Comparison of ENCODE assay signal across 7 mouse cellular contexts in the genomic region with DNA sequence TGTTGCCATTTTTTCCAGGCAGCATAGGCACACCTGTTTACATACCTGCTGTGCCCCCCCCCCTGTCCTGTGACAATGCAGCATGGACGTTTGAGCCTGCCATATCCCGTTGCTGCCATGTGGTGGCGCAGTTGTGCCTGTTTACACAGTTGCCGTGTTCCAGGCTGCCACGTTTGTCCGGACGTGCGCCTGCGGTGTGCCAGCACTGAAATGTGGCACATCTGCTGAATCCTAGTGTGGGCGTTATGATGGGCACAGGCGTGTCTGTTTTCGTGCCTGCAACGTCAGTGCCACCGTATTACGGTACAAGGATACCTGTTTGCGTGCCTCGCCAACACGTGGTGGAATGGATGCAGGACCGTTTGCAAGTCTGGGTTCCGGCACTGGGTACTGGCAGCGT. TPM values are rescaled to one million over a fixed set of nuclear protein-coding genes. Genes with fewer than 3 reads are reported as not detected.
DNase-seq lines count a peak whose midpoint lies in the region; ATAC-seq lines count a peak whose summit lies in the region.

No protein-coding gene starts in this region.

- peak overlapping the region; percentile 50; the same call in 1 of the 2 replicates for H3K9ac ChIP-seq in forebrain, embryonic 16.5 days (replicated peaks; ENCODE audit: low read depth, low read length)
- no peak overlapping the region for H3K9ac ChIP-seq in intestine, embryonic 14.5 days (ENCODE audit: low read length)

- WGBS in forebrain, embryonic 16.5 days: 9% methylated on average over 21 of the region's 21 CpGs
- WGBS in intestine, embryonic 14.5 days: 17% methylated on average over 21 of the region's 21 CpGs

- peak overlapping the region; percentile 22 for H3K4me3 ChIP-seq in forebrain, embryonic 16.5 days (replicated peaks; ENCODE audit: low read length)
- no peak overlapping the region for H3K4me3 ChIP-seq in intestine, embryonic 14.5 days (ENCODE audit: low read depth, low read length)
- peak overlapping the region; percentile 87 for H3K4me3 ChIP-seq in megakaryocyte, embryonic 14.5 days (replicated peaks)

- no peak overlapping the region for H3K27ac ChIP-seq in forebrain, embryonic 16.5 days (ENCODE audit: low read length)
- no peak overlapping the region for H3K27ac ChIP-seq in intestine, embryonic 14.5 days (ENCODE audit: low read depth)

- no peaks in the 10 kb centered on the region for H3K36me3 ChIP-seq in forebrain, embryonic 16.5 days (ENCODE audit: control insufficient read depth, insufficient read depth)
- no peaks in the 10 kb centered on the region for H3K36me3 ChIP-seq in intestine, embryonic 14.5 days (ENCODE audit: control insufficient read depth, insufficient read depth, low read length)
- no peaks in the 10 kb centered on the region for H3K36me3 ChIP-seq in megakaryocyte, embryonic 14.5 days (replicated peaks; ENCODE audit: low read length)

- H3K4me1 ChIP-seq in forebrain, embryonic 16.5 days (replicated peaks; ENCODE audit: control insufficient read depth, insufficient read depth, low read length): peaks cover 6% of the 10 kb centered on the region; the same call in 1 of the 2 replicates
- no peaks in the 10 kb centered on the region for H3K4me1 ChIP-seq in intestine, embryonic 14.5 days (replicated peaks; ENCODE audit: control insufficient read depth, insufficient read depth, low read length)
- H3K4me1 ChIP-seq in megakaryocyte, embryonic 14.5 days: peaks cover 76% of the 10 kb centered on the region

- ATAC-seq in forebrain, embryonic 16.5 days: peak; percentile 7; the same call in 1 of the 2 replicates
- ATAC-seq in intestine, embryonic 14.5 days (replicated peaks; ENCODE audit: low FRiP score, low TSS enrichment, low read depth): no peak

- no peaks in the 10 kb centered on the region for H3K9me3 ChIP-seq in forebrain, embryonic 16.5 days (ENCODE audit: control insufficient read depth, low read length)
- H3K9me3 ChIP-seq in intestine, embryonic 14.5 days (ENCODE audit: control insufficient read depth, low read length): no peaks in the 10 kb centered on the region
- peaks cover 9% of the 10 kb centered on the region; the same call in 1 of the 2 replicates for H3K9me3 ChIP-seq in megakaryocyte, embryonic 14.5 days

- peak; percentile 25 for DNase-seq in T-cell, adult 2 months (ENCODE audit: low spot score)
- DNase-seq in cerebellum, adult 18-20 months: peak; percentile 82 to 88
- DNase-seq in intestine, embryonic 14.5 days (ENCODE audit: low spot score): no peak
- DNase-seq in left cerebral cortex, postnatal 25 days (ENCODE audit: low spot score in 2 of 2): peak; percentile 76 to 78
- peak; percentile 77 for DNase-seq in right cerebral cortex, postnatal 4 days

- intact Hi-C loops in left cerebral cortex, postnatal 25 days (cut with DNase I): no loop called here

- peak overlapping the region; percentile 43 for H3K4me2 ChIP-seq in forebrain, embryonic 16.5 days (ENCODE audit: low read length)
- peak overlapping the region; percentile 39 for H3K4me2 ChIP-seq in intestine, embryonic 14.5 days (ENCODE audit: low read length)

- no peaks in the 10 kb centered on the region for H3K27me3 ChIP-seq in forebrain, embryonic 16.5 days (replicated peaks; ENCODE audit: control insufficient read depth, insufficient read depth, low read length)
- H3K27me3 ChIP-seq in intestine, embryonic 14.5 days (replicated peaks; ENCODE audit: control insufficient read depth, insufficient read depth, low read length): no peaks in the 10 kb centered on the region
- peaks cover 62% of the 10 kb centered on the region for H3K27me3 ChIP-seq in megakaryocyte, embryonic 14.5 days (replicated peaks)

RNA-seq across cellular contexts. Expression of a gene that starts 41.7 kb away (rescaled TPM):
- 43.9 and 54.3 TPM in 2 replicates for polyA plus RNA-seq in forebrain, embryonic 16.5 days (2015; fragmentation: Nextera tagmentation; extraction: Ambion mirVana)
- polyA plus RNA-seq in intestine, embryonic 14.5 days (2014; fragmentation: Nextera tagmentation; extraction: Ambion mirVana): 3.9 and 4.6 TPM in 2 replicates
- 100 to 1,000 TPM; 124 to 133 TPM for total RNA-seq in left cerebral cortex, postnatal 25 days (2021)
- polyA plus RNA-seq in megakaryocyte, embryonic 14.5 days (2012; ENCODE audit: insufficient read depth, low replicate concordance): 224 and 350 TPM in 2 replicates
